In the genomic region with DNA sequence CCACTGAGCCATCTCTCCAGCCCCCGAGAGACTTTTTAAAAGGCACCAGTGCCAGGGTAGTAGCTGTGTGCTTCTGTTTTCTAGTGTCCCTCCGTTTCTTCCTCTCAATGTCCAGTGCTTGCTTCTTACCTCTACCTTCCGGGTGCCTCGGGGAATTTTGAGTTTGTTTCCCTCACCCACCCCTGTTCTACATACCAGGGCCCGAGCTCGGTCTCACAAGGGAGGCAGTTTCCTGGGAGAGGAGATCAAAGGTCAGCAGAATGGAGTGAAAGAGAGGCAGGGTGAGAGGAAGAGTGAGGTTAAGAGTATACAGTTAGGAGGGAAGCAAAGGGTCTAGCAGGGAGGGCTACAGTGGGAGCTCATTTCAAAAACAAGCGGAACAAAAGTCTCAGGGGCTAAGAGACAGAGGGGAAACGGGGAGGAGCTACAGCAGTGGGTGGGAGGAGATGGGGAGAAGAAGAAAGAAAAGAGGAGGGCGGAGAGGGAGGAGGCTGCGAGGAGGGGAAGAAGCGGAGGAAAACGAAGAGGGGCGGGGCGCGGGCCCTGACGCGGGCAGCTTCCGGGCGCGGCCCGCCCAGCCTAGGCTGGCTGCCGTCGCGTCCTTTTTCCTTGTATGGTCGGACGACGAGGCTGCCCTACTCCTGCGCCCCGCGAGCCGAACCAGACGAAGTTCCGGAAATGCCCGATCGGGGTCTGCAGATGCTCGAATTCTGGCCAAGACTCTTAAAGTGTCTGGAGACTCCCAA, we compare ENCODE assay signal across 8 mouse cellular contexts. TPM values are rescaled to one million over a fixed set of nuclear protein-coding genes. Genes with fewer than 3 reads are reported as not detected.
DNase-seq lines count a peak whose midpoint lies in the region; ATAC-seq and TF ChIP-seq lines count a peak whose summit lies in the region.

No protein-coding gene starts in this region.

- under 1% methylated on average over 36 of the region's 36 CpGs for WGBS in forebrain, embryonic 13.5 days
- under 1% methylated on average over 35 of the region's 36 CpGs for WGBS in lung, postnatal 0 days

- H3K9ac ChIP-seq in forebrain, embryonic 13.5 days: peak overlapping the region; percentile 67
- peak overlapping the region; percentile 98 for H3K9ac ChIP-seq in lung, postnatal 0 days (replicated peaks; ENCODE audit: low read depth)

- peaks cover 20% of the 10 kb centered on the region for H3K36me3 ChIP-seq in G1E (replicated peaks)
- H3K36me3 ChIP-seq in forebrain, embryonic 13.5 days (ENCODE audit: poor library complexity, severe bottlenecking): no peaks in the 10 kb centered on the region
- peaks cover 7% of the 10 kb centered on the region; the same call in 1 of the 2 replicates for H3K36me3 ChIP-seq in lung, postnatal 0 days (ENCODE audit: insufficient read depth, low read length)

- peak overlapping the region; percentile 68 for H3K4me3 ChIP-seq in G1E (ENCODE audit: low read depth, low read length)
- H3K4me3 ChIP-seq in forebrain, embryonic 13.5 days: peak overlapping the region; percentile 39
- peak overlapping the region; percentile 59 for H3K4me3 ChIP-seq in layer of hippocampus, adult 2 months
- peak overlapping the region; percentile 87 for H3K4me3 ChIP-seq in lung, postnatal 0 days (ENCODE audit: low read depth, low read length)

- peak; percentile 72 for DNase-seq in G1E (ENCODE audit: low spot score)
- DNase-seq in c-Kit-positive CD71-positive TER-119-positive erythroid progenitor cells, embryonic 14.5 days (ENCODE audit: low spot score): peak; percentile 86
- peak; percentile 92 for DNase-seq in heart, postnatal 25 days (ENCODE audit: low spot score)
- peak; percentile 66 to 76 for DNase-seq in layer of hippocampus, adult 2 months (ENCODE audit: low spot score in 2 of 2)
- DNase-seq in lung, postnatal 0 days (ENCODE audit: low spot score): peak; percentile 99
- DNase-seq in ovary, adult 18-20 months (ENCODE audit: low spot score): peak; percentile 90
- DNase-seq in thymus, postnatal 0 days (ENCODE audit: low spot score): peak; percentile 94

- H3K4me1 ChIP-seq in G1E (ENCODE audit: insufficient read depth, low read depth, low read length): peaks cover 81% of the 10 kb centered on the region
- peaks cover 59% of the 10 kb centered on the region for H3K4me1 ChIP-seq in forebrain, embryonic 13.5 days
- H3K4me1 ChIP-seq in lung, postnatal 0 days (ENCODE audit: insufficient read depth, low read depth, low read length): peaks cover 17% of the 10 kb centered on the region; the same call in 1 of the 2 replicates

- TF ChIP-seq EP300 in lung, postnatal 0 days (IDR thresholded peaks at IDR 0.05): no peak; the same call in 1 of the 2 replicates

- no peak for TF ChIP-seq CTCF in G1E (IDR thresholded peaks at IDR 0.05; ENCODE audit: low read depth, low read length)
- TF ChIP-seq CTCF in layer of hippocampus, adult 2 months (conservative IDR thresholded peaks at IDR 0.05): no peak
- TF ChIP-seq CTCF in lung, postnatal 0 days (IDR thresholded peaks at IDR 0.05): no peak

- intact Hi-C loops in heart, postnatal 25 days (cut with DNase I): no loop called here

- peak overlapping the region; percentile 68 for H3K4me2 ChIP-seq in forebrain, embryonic 13.5 days
- H3K4me2 ChIP-seq in lung, postnatal 0 days (replicated peaks; ENCODE audit: low read depth, low read length): peak overlapping the region; percentile 94

- H3K9me3 ChIP-seq in G1E (replicated peaks): no peaks in the 10 kb centered on the region
- no peaks in the 10 kb centered on the region for H3K9me3 ChIP-seq in forebrain, embryonic 13.5 days (replicated peaks)
- H3K9me3 ChIP-seq in lung, postnatal 0 days (ENCODE audit: low read length): no peaks in the 10 kb centered on the region

- H3K27me3 ChIP-seq in G1E (ENCODE audit: insufficient read depth, low read length): peaks cover 3% of the 10 kb centered on the region; the same call in 1 of the 2 replicates
- no peaks in the 10 kb centered on the region for H3K27me3 ChIP-seq in forebrain, embryonic 13.5 days
- H3K27me3 ChIP-seq in lung, postnatal 0 days (replicated peaks; ENCODE audit: insufficient read depth, low read length): no peaks in the 10 kb centered on the region

- ATAC-seq in G1E (ENCODE audit: extremely low read depth, insufficient number of reproducible peaks, low FRiP score, poor library complexity, severe bottlenecking): peak; percentile 56
- ATAC-seq in forebrain, embryonic 13.5 days: peak; percentile 55
- ATAC-seq in lung, postnatal 0 days: peak; percentile 51

- peak overlapping the region; percentile 89 for H3K27ac ChIP-seq in forebrain, embryonic 13.5 days
- H3K27ac ChIP-seq in layer of hippocampus, adult 2 months: peak overlapping the region; percentile 89
- peak overlapping the region; percentile 99 for H3K27ac ChIP-seq in lung, postnatal 0 days (ENCODE audit: low read length)

RNA-seq across cellular contexts. Expression of a gene that starts 3.0 kb away (rescaled TPM):
- 2.9 and 5.2 TPM in 2 replicates for total RNA-seq in G1E (2014; fragmentation: Nextera tagmentation)
- 1.7 and 3.4 TPM in 2 replicates for total RNA-seq in G1E (2017)
- polyA plus RNA-seq in G1E (2012): 8.0 and 8.2 TPM in 2 replicates
- 43.1 and 50.0 TPM in 2 replicates for polyA plus RNA-seq in forebrain, embryonic 13.5 days (2015; fragmentation: Nextera tagmentation; extraction: Ambion mirVana)
- 10 to 100 TPM; 13.1 to 20.4 TPM for total RNA-seq in heart, postnatal 25 days (2021)
- total RNA-seq in layer of hippocampus, adult 2 months (2021): 1 to 10 TPM; 5.9 to 6.8 TPM
- 22.4 and 26.7 TPM in 2 replicates for polyA plus RNA-seq in lung, postnatal 0 days (2015; fragmentation: Nextera tagmentation; extraction: Ambion mirVana)
- 35.4 and 49.6 TPM in 2 replicates for polyA plus RNA-seq in thymus, postnatal 0 days (2015; fragmentation: Nextera tagmentation; extraction: Ambion mirVana)

RNA-seq across cellular contexts. Expression of a gene that starts 4.7 kb away (rescaled TPM):
- 39.0 and 42.8 TPM in 2 replicates for total RNA-seq in G1E (2014; fragmentation: Nextera tagmentation)
- 20.4 and 21.3 TPM in 2 replicates for total RNA-seq in G1E (2017)
- 25.5 and 28.3 TPM in 2 replicates for polyA plus RNA-seq in G1E (2012)
- polyA plus RNA-seq in forebrain, embryonic 13.5 days (2015; fragmentation: Nextera tagmentation; extraction: Ambion mirVana): 4.5 and 4.8 TPM in 2 replicates
- total RNA-seq in heart, postnatal 25 days (2021): 10 to 100 TPM; 14.1 to 18.0 TPM
- 1 to 10 TPM; 2.0 to 3.2 TPM for total RNA-seq in layer of hippocampus, adult 2 months (2021)
- polyA plus RNA-seq in lung, postnatal 0 days (2015; fragmentation: Nextera tagmentation; extraction: Ambion mirVana): 48.3 and 55.7 TPM in 2 replicates
- 70.6 and 72.0 TPM in 2 replicates for polyA plus RNA-seq in thymus, postnatal 0 days (2015; fragmentation: Nextera tagmentation; extraction: Ambion mirVana)

RNA-seq across cellular contexts. Expression of a gene that starts 17.2 kb away (rescaled TPM):
- 15.4 and 21.9 TPM in 2 replicates for total RNA-seq in G1E (2014; fragmentation: Nextera tagmentation)
- total RNA-seq in G1E (2017): 17.7 and 21.0 TPM in 2 replicates
- polyA plus RNA-seq in G1E (2012): 11.2 and 14.8 TPM in 2 replicates
- polyA plus RNA-seq in forebrain, embryonic 13.5 days (2015; fragmentation: Nextera tagmentation; extraction: Ambion mirVana): 49.3 and 51.5 TPM in 2 replicates
- total RNA-seq in heart, postnatal 25 days (2021): 10 to 100 TPM; 18.2 to 20.9 TPM
- 10 to 100 TPM; 17.7 to 18.7 TPM for total RNA-seq in layer of hippocampus, adult 2 months (2021)
- polyA plus RNA-seq in lung, postnatal 0 days (2015; fragmentation: Nextera tagmentation; extraction: Ambion mirVana): 29.9 and 30.2 TPM in 2 replicates
- polyA plus RNA-seq in thymus, postnatal 0 days (2015; fragmentation: Nextera tagmentation; extraction: Ambion mirVana): 42.0 and 42.5 TPM in 2 replicates

RNA-seq across cellular contexts. Expression of a gene that starts 17.4 kb away (rescaled TPM):
- total RNA-seq in G1E (2014; fragmentation: Nextera tagmentation): 66.6 and 68.5 TPM in 2 replicates
- 69.1 and 96.2 TPM in 2 replicates for total RNA-seq in G1E (2017)
- 103 and 170 TPM in 2 replicates for polyA plus RNA-seq in G1E (2012)
- 95.4 and 97.1 TPM in 2 replicates for polyA plus RNA-seq in forebrain, embryonic 13.5 days (2015; fragmentation: Nextera tagmentation; extraction: Ambion mirVana)
- total RNA-seq in heart, postnatal 25 days (2021): 10 to 100 TPM; 40.6 to 44.3 TPM
- total RNA-seq in layer of hippocampus, adult 2 months (2021): 10 to 100 TPM; 68.4 to 79.0 TPM
- polyA plus RNA-seq in lung, postnatal 0 days (2015; fragmentation: Nextera tagmentation; extraction: Ambion mirVana): 49.1 and 55.0 TPM in 2 replicates
- polyA plus RNA-seq in thymus, postnatal 0 days (2015; fragmentation: Nextera tagmentation; extraction: Ambion mirVana): 59.3 and 64.0 TPM in 2 replicates

RNA-seq across cellular contexts. Expression of a gene that starts 24.9 kb away (rescaled TPM):
- total RNA-seq in G1E (2014; fragmentation: Nextera tagmentation): 848 and 905 TPM in 2 replicates
- total RNA-seq in G1E (2017): 900 and 1,212 TPM in 2 replicates
- 1,941 and 2,248 TPM in 2 replicates for polyA plus RNA-seq in G1E (2012)
- 644 and 704 TPM in 2 replicates for polyA plus RNA-seq in forebrain, embryonic 13.5 days (2015; fragmentation: Nextera tagmentation; extraction: Ambion mirVana)
- 100 to 1,000 TPM; 489 to 520 TPM for total RNA-seq in heart, postnatal 25 days (2021)
- total RNA-seq in layer of hippocampus, adult 2 months (2021): 100 to 1,000 TPM; 490 to 496 TPM
- 623 and 695 TPM in 2 replicates for polyA plus RNA-seq in lung, postnatal 0 days (2015; fragmentation: Nextera tagmentation; extraction: Ambion mirVana)
- 1,689 and 1,723 TPM in 2 replicates for polyA plus RNA-seq in thymus, postnatal 0 days (2015; fragmentation: Nextera tagmentation; extraction: Ambion mirVana)

Comparison
In these comparisons a context has a peak if more than half of its experiments do, and no peak if none do; other contexts are left out.
1. Peak in every context shown above with its lines: DNase-seq, ATAC-seq, H3K4me3 ChIP-seq and H3K27ac ChIP-seq.